Mouse (Mus musculus) megakaryocyte-erythroid progenitor cell, adult 5 weeks (primary cell): Measurements from ENCODE around the gene Prl8a8. TPM values are rescaled to one million over a fixed set of nuclear protein-coding genes. Genes with fewer than 3 reads are reported as not detected.

Experiments
- polyA plus RNA-seq: library from polyadenylated mRNA; stranded (reverse); fragments of >175 nt; gene quantifications from 2 replicates; pipeline ENCODE4 v1.2.3, GENCODE M21; 2012

The Prl8a8 gene
- polyA plus RNA-seq = not detected in 2 replicates

DNA sequence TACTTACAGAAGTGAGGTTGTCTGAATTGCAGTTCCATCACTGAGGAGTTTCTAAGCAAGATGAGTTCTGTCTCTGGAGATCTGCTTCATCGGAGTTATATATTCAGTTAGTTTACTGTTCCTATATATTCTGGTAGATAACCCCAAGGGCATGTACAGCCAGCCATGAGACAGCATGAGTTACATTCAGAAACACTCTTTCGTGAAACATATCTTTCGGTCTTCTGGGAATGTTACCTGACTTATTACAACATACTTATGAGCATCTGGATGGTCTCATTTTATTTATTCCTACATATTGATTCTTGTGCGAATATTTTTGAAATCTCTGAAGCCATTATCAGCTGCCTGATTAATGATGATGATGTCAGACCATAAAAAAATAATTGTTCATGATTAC lies at the start of gene Prl8a8:
TSS of gene Prl8a8 (minus strand) at position 101 of the 400 bp plus-strand sequence.

Other genes starting within 250 kb of the Prl8a8 start
- gene Prl6a1, start 200.6 kb downstream of the Prl8a8 start, polyA plus RNA-seq = not detected in 2 replicates
- not detected in 2 replicates for gene Prl8a2, start 167.5 kb downstream of the Prl8a8 start, polyA plus RNA-seq
- gene Prl2b1, start 122.4 kb downstream of the Prl8a8 start, polyA plus RNA-seq = not detected in 2 replicates
- gene Prl8a6, start 74.5 kb downstream of the Prl8a8 start, polyA plus RNA-seq = not detected in 2 replicates
- gene Prl8a9, start 51.4 kb upstream of the Prl8a8 start, polyA plus RNA-seq = not detected in 2 replicates
- gene Prl8a1, start 69.0 kb upstream of the Prl8a8 start, polyA plus RNA-seq = not detected in 2 replicates
- not detected in 2 replicates for gene Prl7b1, start 97.4 kb upstream of the Prl8a8 start, polyA plus RNA-seq
- gene Prl7a1, start 129.3 kb upstream of the Prl8a8 start, polyA plus RNA-seq = not detected in 2 replicates
- 0.06 TPM in 1 of 2 replicates, not detected in the other for gene Prl7a2, start 154.8 kb upstream of the Prl8a8 start, polyA plus RNA-seq
- gene Prl7d1, start 203.5 kb upstream of the Prl8a8 start, polyA plus RNA-seq = not detected in 2 replicates